Mouse (Mus musculus) kidney, adult 2 months (tissue): ENCODE measurements around the gene Sox5.

Experiments
- CTCF ChIP-seq: fragments of 200-500 bp; conservative IDR thresholded peaks from 2 replicates; pipeline ENCODE4 v1.5.1; 2011; ENCODE audit warnings: low read depth, mild to moderate bottlenecking, control low read depth, low read length, moderate library complexity, mixed read lengths; ENCODE audit not compliant: insufficient read depth, insufficient read length
- POLR2A ChIP-seq: fragments of 200-500 bp; IDR thresholded peaks from one replicate; pipeline ENCODE4 v1.6.1; 2011; ENCODE audit warnings: low read depth, low read length, control low read depth

DNA sequence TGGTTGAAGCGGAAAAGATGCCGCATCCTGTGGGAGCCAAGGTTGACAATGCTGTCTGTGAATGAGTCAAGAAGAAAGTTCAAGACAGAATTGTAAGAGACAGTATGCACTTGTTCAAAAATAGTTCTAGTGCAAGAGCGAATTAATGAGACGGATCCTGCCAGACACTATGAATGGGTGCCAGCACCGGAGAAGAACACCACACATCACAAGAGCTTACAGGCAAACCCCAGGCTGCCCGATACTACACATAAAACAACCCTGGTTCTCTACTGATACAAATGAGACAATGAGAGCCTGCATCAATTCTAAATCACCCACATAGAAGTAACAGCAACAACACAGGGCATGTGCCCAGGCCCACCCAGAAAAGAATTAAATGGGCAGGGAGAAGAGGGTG is 8.0 kb downstream of the Sox5 start:
- no peak for TF ChIP-seq POLR2A
- no peak for TF ChIP-seq CTCF
